Mouse (Mus musculus): ENCODE results near the gene Arhgef3.

DNA sequence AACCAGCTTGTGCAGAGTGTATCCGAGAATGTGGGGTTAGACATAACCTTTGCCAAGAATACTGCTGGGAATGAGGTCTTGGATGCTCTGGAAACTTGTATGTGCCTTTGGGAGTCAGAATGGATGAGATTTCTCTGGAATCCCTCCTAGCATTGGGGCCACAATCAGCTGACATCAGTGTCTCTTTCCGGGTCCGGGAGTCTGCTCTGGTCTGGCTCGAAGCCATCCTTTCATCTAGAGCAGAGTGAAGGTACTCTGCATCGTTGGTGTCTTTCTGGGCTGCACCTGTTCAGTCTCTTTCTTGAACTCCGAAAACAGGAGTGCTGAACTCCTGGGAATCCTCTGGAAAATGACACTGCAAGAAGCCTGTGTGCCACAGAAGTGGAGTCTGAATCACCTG is 1.3 kb downstream of the Arhgef3 start:
- no peak for TF ChIP-seq POLR2A (IDR thresholded peaks at IDR 0.05; ENCODE audit: insufficient read depth, low read depth, low read length)
- TF ChIP-seq CTCF (IDR thresholded peaks at IDR 0.05) = no peak
- TF ChIP-seq EP300 (IDR thresholded peaks at IDR 0.05; ENCODE audit: insufficient read depth, low read depth, low read length) = no peak

Data from heart, adult 2 months (tissue).